Comparison of ENCODE assay signal across 8 mouse cellular contexts in genomic region chr15:101983949-101984601, GRCm38 (mm10). TPM values are rescaled to one million over a fixed set of nuclear protein-coding genes. Genes with fewer than 3 reads are reported as not detected.
DNase-seq lines count a peak whose midpoint lies in the region; ATAC-seq lines count a peak whose summit lies in the region.

No protein-coding gene starts in this region.

- ATAC-seq in erythroid progenitor cell, adult 5-6 weeks (replicated peaks; ENCODE audit: low FRiP score, poor library complexity, severe bottlenecking), result peak; percentile 85
- peak; percentile 81 for ATAC-seq in heart, embryonic 14.5 days (ENCODE audit: insufficient number of reproducible peaks, insufficient read depth, low FRiP score, low read depth)
- peak; percentile 87 for ATAC-seq in liver, embryonic 13.5 days (ENCODE audit: low read depth)
- peak; percentile 91 for ATAC-seq in stomach, embryonic 16.5 days (ENCODE audit: insufficient read depth, low FRiP score)

- 3% methylated on average over 15 of the region's 15 CpGs for WGBS in heart, embryonic 14.5 days
- 4% methylated on average over 15 of the region's 15 CpGs for WGBS in liver, embryonic 13.5 days (ENCODE audit: insufficient replicate concordance)
- WGBS in stomach, embryonic 16.5 days, result 4% methylated on average over 15 of the region's 15 CpGs

- peak overlapping the region; percentile 28 for H3K9ac ChIP-seq in heart, embryonic 14.5 days (ENCODE audit: low read length)
- H3K9ac ChIP-seq in liver, embryonic 13.5 days, result peak overlapping the region; percentile 57
- H3K9ac ChIP-seq in stomach, embryonic 16.5 days (ENCODE audit: low read length), result peak overlapping the region; percentile 55

- peaks cover 2 to 6% of the 10 kb centered on the region in 2 experiments; a peak in 2 of 4 replicates for H3K4me1 ChIP-seq in heart, embryonic 14.5 days (ENCODE audit: control insufficient read depth in 2 of 2, insufficient read depth in 2 of 2, low read length in 2 of 2)
- peaks cover 24% of the 10 kb centered on the region for H3K4me1 ChIP-seq in liver, embryonic 13.5 days (replicated peaks)
- peaks cover 20% of the 10 kb centered on the region; the same call in 1 of the 2 replicates for H3K4me1 ChIP-seq in stomach, embryonic 16.5 days (ENCODE audit: control insufficient read depth, insufficient read depth, low read length)

- H3K4me3 ChIP-seq in heart, embryonic 14.5 days (ENCODE audit: control insufficient read depth in 1 of 2, insufficient read depth in 1 of 2, low read depth in 1 of 2, low read length in 2 of 2), result peak overlapping the region; percentile 22 to 32; a peak in 3 of 4 replicates
- H3K4me3 ChIP-seq in liver, embryonic 13.5 days (replicated peaks), result peak overlapping the region; percentile 30
- peak overlapping the region; percentile 7 for H3K4me3 ChIP-seq in stomach, embryonic 16.5 days (replicated peaks; ENCODE audit: low read length)

- peak; percentile 85 for DNase-seq in CD4-positive helper T cell, adult 2 months (ENCODE audit: low read depth, low spot score)
- DNase-seq in brain, embryonic 18.5 days (ENCODE audit: low read depth, low spot score), result peak; percentile 94
- DNase-seq in kidney, postnatal 14 days, result peak; percentile 94
- peak; percentile 84 for DNase-seq in liver, embryonic 13.5 days
- peak; percentile 96 for DNase-seq in neural tube, embryonic 10.5 days (ENCODE audit: extremely low spot score, low spot score)

- no peaks in the 10 kb centered on the region for H3K9me3 ChIP-seq in heart, embryonic 14.5 days (ENCODE audit: control insufficient read depth, low read length)
- no peaks in the 10 kb centered on the region for H3K9me3 ChIP-seq in liver, embryonic 13.5 days (replicated peaks)
- no peaks in the 10 kb centered on the region for H3K9me3 ChIP-seq in stomach, embryonic 16.5 days (replicated peaks; ENCODE audit: control insufficient read depth, low read length)

- H3K4me2 ChIP-seq in heart, embryonic 14.5 days (ENCODE audit: low read length), result peak overlapping the region; percentile 61
- peak overlapping the region; percentile 63 for H3K4me2 ChIP-seq in liver, embryonic 13.5 days
- H3K4me2 ChIP-seq in stomach, embryonic 16.5 days (ENCODE audit: low read depth, low read length), result peak overlapping the region; percentile 44

- no peaks in the 10 kb centered on the region for H3K36me3 ChIP-seq in heart, embryonic 14.5 days (ENCODE audit: control insufficient read depth, insufficient read depth, low read length)
- H3K36me3 ChIP-seq in liver, embryonic 13.5 days, result no peaks in the 10 kb centered on the region
- H3K36me3 ChIP-seq in stomach, embryonic 16.5 days (ENCODE audit: control insufficient read depth, insufficient read depth, low read length), result no peaks in the 10 kb centered on the region

- H3K27me3 ChIP-seq in heart, embryonic 14.5 days (ENCODE audit: control insufficient read depth, insufficient read depth, low read length), result no peaks in the 10 kb centered on the region
- 0 out of 2 replicates have a peak, but pooled peaks cover 5% of the 10 kb centered on the region for H3K27me3 ChIP-seq in liver, embryonic 13.5 days
- H3K27me3 ChIP-seq in stomach, embryonic 16.5 days (ENCODE audit: control insufficient read depth, insufficient read depth, low read length), result no peaks in the 10 kb centered on the region

- H3K27ac ChIP-seq in heart, embryonic 14.5 days (replicated peaks in 1 of 2; ENCODE audit: control insufficient read depth in 1 of 2, insufficient read depth in 1 of 2, low read depth in 2 of 2, low read length in 2 of 2), result peak overlapping the region; percentile 72
- peak overlapping the region; percentile 67 for H3K27ac ChIP-seq in liver, embryonic 13.5 days
- peak overlapping the region; percentile 64 for H3K27ac ChIP-seq in stomach, embryonic 16.5 days (ENCODE audit: low read length)

RNA-seq across cellular contexts. Expression of gene Krt8, which starts 20.2 kb away (rescaled TPM):
- not detected in 2 replicates for total RNA-seq in erythroid progenitor cell, adult 5-6 weeks (2015; ENCODE audit: low replicate concordance)
- not detected in 2 replicates for total RNA-seq in erythroid progenitor cell, adult 5-6 weeks (2017; ENCODE audit: low replicate concordance)
- polyA plus RNA-seq in heart, embryonic 14.5 days (2014; fragmentation: Nextera tagmentation; extraction: Ambion mirVana), result 8.6 and 11.9 TPM in 2 replicates
- polyA plus RNA-seq in liver, embryonic 13.5 days (2015; fragmentation: Nextera tagmentation; extraction: Ambion mirVana), result 89.5 and 107 TPM in 2 replicates
- 1,152 and 1,422 TPM in 2 replicates for polyA plus RNA-seq in stomach, embryonic 16.5 days (2015; fragmentation: Nextera tagmentation; extraction: Ambion mirVana)

RNA-seq across cellular contexts. Expression of gene Krt78, which starts 30.0 kb away (rescaled TPM):
- total RNA-seq in erythroid progenitor cell, adult 5-6 weeks (2015; ENCODE audit: low replicate concordance), result not detected in 2 replicates
- not detected in 2 replicates for total RNA-seq in erythroid progenitor cell, adult 5-6 weeks (2017; ENCODE audit: low replicate concordance)
- not detected in 2 replicates for polyA plus RNA-seq in heart, embryonic 14.5 days (2014; fragmentation: Nextera tagmentation; extraction: Ambion mirVana)
- polyA plus RNA-seq in liver, embryonic 13.5 days (2015; fragmentation: Nextera tagmentation; extraction: Ambion mirVana), result 0.03 TPM in 1 of 2 replicates, not detected in the other
- polyA plus RNA-seq in stomach, embryonic 16.5 days (2015; fragmentation: Nextera tagmentation; extraction: Ambion mirVana), result 23.6 and 43.1 TPM in 2 replicates

RNA-seq across cellular contexts. Expression of gene Krt18, which starts 43.9 kb away (rescaled TPM):
- total RNA-seq in erythroid progenitor cell, adult 5-6 weeks (2015; ENCODE audit: low replicate concordance), result 1.7 TPM in 1 of 2 replicates, not detected in the other
- 0.26 TPM in 1 of 2 replicates, not detected in the other for total RNA-seq in erythroid progenitor cell, adult 5-6 weeks (2017; ENCODE audit: low replicate concordance)
- polyA plus RNA-seq in heart, embryonic 14.5 days (2014; fragmentation: Nextera tagmentation; extraction: Ambion mirVana), result 15.4 and 20.6 TPM in 2 replicates
- polyA plus RNA-seq in liver, embryonic 13.5 days (2015; fragmentation: Nextera tagmentation; extraction: Ambion mirVana), result 81.8 and 85.0 TPM in 2 replicates
- polyA plus RNA-seq in stomach, embryonic 16.5 days (2015; fragmentation: Nextera tagmentation; extraction: Ambion mirVana), result 550 and 609 TPM in 2 replicates

RNA-seq across cellular contexts. Expression of gene Krt79, which starts 44.0 kb away (rescaled TPM):
- not detected in 2 replicates for total RNA-seq in erythroid progenitor cell, adult 5-6 weeks (2015; ENCODE audit: low replicate concordance)
- total RNA-seq in erythroid progenitor cell, adult 5-6 weeks (2017; ENCODE audit: low replicate concordance), result not detected in 2 replicates
- polyA plus RNA-seq in heart, embryonic 14.5 days (2014; fragmentation: Nextera tagmentation; extraction: Ambion mirVana), result 0.51 and 0.63 TPM in 2 replicates
- polyA plus RNA-seq in liver, embryonic 13.5 days (2015; fragmentation: Nextera tagmentation; extraction: Ambion mirVana), result not detected in 2 replicates
- polyA plus RNA-seq in stomach, embryonic 16.5 days (2015; fragmentation: Nextera tagmentation; extraction: Ambion mirVana), result 1.9 and 2.0 TPM in 2 replicates

RNA-seq across cellular contexts. Expression of gene Krt4, which starts 59.5 kb away (rescaled TPM):
- total RNA-seq in erythroid progenitor cell, adult 5-6 weeks (2015; ENCODE audit: low replicate concordance), result not detected in 2 replicates
- total RNA-seq in erythroid progenitor cell, adult 5-6 weeks (2017; ENCODE audit: low replicate concordance), result not detected in 2 replicates
- 0.42 TPM in 1 of 2 replicates, not detected in the other for polyA plus RNA-seq in heart, embryonic 14.5 days (2014; fragmentation: Nextera tagmentation; extraction: Ambion mirVana)
- polyA plus RNA-seq in liver, embryonic 13.5 days (2015; fragmentation: Nextera tagmentation; extraction: Ambion mirVana), result 0.15 and 0.32 TPM in 2 replicates
- 2,205 and 3,875 TPM in 2 replicates for polyA plus RNA-seq in stomach, embryonic 16.5 days (2015; fragmentation: Nextera tagmentation; extraction: Ambion mirVana)

Comparison
In these comparisons a context has a peak if more than half of its experiments do, and no peak if none do; other contexts are left out.
1. Peak in every context shown above with its lines: DNase-seq, ATAC-seq, H3K4me3 ChIP-seq and H3K27ac ChIP-seq.
2. RNA of gene Krt8, which starts 20.2 kb away (polyA plus RNA-seq): 1,152 to 1,422 TPM in stomach, embryonic 16.5 days; 89.5 to 107 TPM in liver, embryonic 13.5 days and 8.6 to 11.9 TPM in heart, embryonic 14.5 days; every median in the first group is over 10 times any median in the second.
3. RNA of gene Krt78, which starts 30.0 kb away (polyA plus RNA-seq): 23.6 to 43.1 TPM in stomach, embryonic 16.5 days; 0.03 TPM in liver, embryonic 13.5 days and not detected in heart, embryonic 14.5 days; every median in the first group is over 10 times any median in the second.